Mouse (Mus musculus): Measurements from ENCODE around the gene B3galt1. TPM values are rescaled to one million over a fixed set of nuclear protein-coding genes. Genes with fewer than 3 reads are reported as not detected.

B3galt1 gene
- polyA plus RNA-seq, 1 experiment = 0.16 TPM

GRCm38 (mm10) chr2:67850725-67851124, 285.1 kb downstream of the B3galt1 start:
- no peak overlapping the region for H3K4me3 ChIP-seq (ENCODE audit: extremely low read depth, insufficient read depth, insufficient read length)
- H3K4me1 ChIP-seq (ENCODE audit: control insufficient read depth, insufficient read depth, insufficient read length) = no peaks in the 10 kb centered on the region
- TF ChIP-seq CTCF (IDR thresholded peaks at IDR 0.05; ENCODE audit: extremely low read depth, insufficient read depth, insufficient read length, insufficient replicate concordance) (no peak), POLR2A (IDR thresholded peaks at IDR 0.05; ENCODE audit: low read depth, low read length) (no peak)
- no peaks in the 10 kb centered on the region for H3K27me3 ChIP-seq (ENCODE audit: control insufficient read depth, insufficient read depth, low read length)
- no peak for DNase-seq (ENCODE audit: low read depth in 1 of 2, low spot score in 2 of 2)
- 85% methylated on average over 3 of the region's 3 CpGs for WGBS
- no peaks in the 10 kb centered on the region for H3K36me3 ChIP-seq (ENCODE audit: control insufficient read depth, insufficient read depth, low read length)
- no peak overlapping the region for H3K27ac ChIP-seq (ENCODE audit: insufficient read depth, low read length)

- TF ChIP-seq POLR2A (IDR thresholded peaks at IDR 0.05; ENCODE audit: low read depth, low read length) (no peak), CTCF (IDR thresholded peaks at IDR 0.05; ENCODE audit: extremely low read depth, insufficient read depth, insufficient read length, insufficient replicate concordance) (no peak)
- 86% methylated on average over 2 of the region's 2 CpGs for WGBS
- Histone ChIP-seq H3K27ac (ENCODE audit: insufficient read depth, low read length) (no peak overlapping the region), H3K4me1 (ENCODE audit: control insufficient read depth, insufficient read depth, insufficient read length) (no peaks in the 10 kb centered on the region), H3K36me3 (ENCODE audit: control insufficient read depth, insufficient read depth, low read length) (no peaks in the 10 kb centered on the region), H3K4me3 (ENCODE audit: extremely low read depth, insufficient read depth, insufficient read length) (no peak overlapping the region), H3K27me3 (ENCODE audit: control insufficient read depth, insufficient read depth, low read length) (no peaks in the 10 kb centered on the region)
- no peak for DNase-seq (ENCODE audit: low read depth in 1 of 2, low spot score in 2 of 2)
These were observed 292.7 kb downstream of the B3galt1 start for GRCm38 (mm10) chr2:67858340-67858739.

GRCm38 (mm10) chr2:67859004-67859403, 293.3 kb downstream of the B3galt1 start:
- no peak for TF ChIP-seq POLR2A (IDR thresholded peaks at IDR 0.05; ENCODE audit: low read depth, low read length)
- TF ChIP-seq CTCF (IDR thresholded peaks at IDR 0.05; ENCODE audit: extremely low read depth, insufficient read depth, insufficient read length, insufficient replicate concordance) = no peak
- Histone ChIP-seq H3K4me1 (ENCODE audit: control insufficient read depth, insufficient read depth, insufficient read length) (no peaks in the 10 kb centered on the region), H3K27me3 (ENCODE audit: control insufficient read depth, insufficient read depth, low read length) (no peaks in the 10 kb centered on the region), H3K4me3 (ENCODE audit: extremely low read depth, insufficient read depth, insufficient read length) (no peak overlapping the region), H3K36me3 (ENCODE audit: control insufficient read depth, insufficient read depth, low read length) (no peaks in the 10 kb centered on the region), H3K27ac (ENCODE audit: insufficient read depth, low read length) (no peak overlapping the region)
- DNase-seq (ENCODE audit: low read depth in 1 of 2, low spot score in 2 of 2) = no peak
- WGBS = 92% methylated on average over 2 of the region's 2 CpGs

GRCm38 (mm10) chr2:67873368-67873767, 307.7 kb downstream of the B3galt1 start:
- no peak overlapping the region for H3K27ac ChIP-seq (ENCODE audit: insufficient read depth, low read length)
- H3K4me3 ChIP-seq (ENCODE audit: extremely low read depth, insufficient read depth, insufficient read length) = no peak overlapping the region
- no peaks in the 10 kb centered on the region for H3K4me1 ChIP-seq (ENCODE audit: control insufficient read depth, insufficient read depth, insufficient read length)
- DNase-seq (ENCODE audit: low read depth in 1 of 2, low spot score in 2 of 2) = no peak
- TF ChIP-seq CTCF (IDR thresholded peaks at IDR 0.05; ENCODE audit: extremely low read depth, insufficient read depth, insufficient read length, insufficient replicate concordance) (no peak), POLR2A (IDR thresholded peaks at IDR 0.05; ENCODE audit: low read depth, low read length) (no peak)
- 75% methylated on average over 3 of the region's 3 CpGs for WGBS
- H3K27me3 ChIP-seq (ENCODE audit: control insufficient read depth, insufficient read depth, low read length) = no peaks in the 10 kb centered on the region
- H3K36me3 ChIP-seq (ENCODE audit: control insufficient read depth, insufficient read depth, low read length) = no peaks in the 10 kb centered on the region

GRCm38 (mm10) chr2:67879836-67880235, 314.2 kb downstream of the B3galt1 start:
- TF ChIP-seq CTCF (IDR thresholded peaks at IDR 0.05; ENCODE audit: extremely low read depth, insufficient read depth, insufficient read length, insufficient replicate concordance) = no peak
- no peak for TF ChIP-seq POLR2A (IDR thresholded peaks at IDR 0.05; ENCODE audit: low read depth, low read length)

GRCm38 (mm10) chr2:67881713-67882281, 316.1 kb downstream of the B3galt1 start:
- no peak overlapping the region for H3K27ac ChIP-seq (ENCODE audit: insufficient read depth, low read length)
- no peaks in the 10 kb centered on the region for H3K36me3 ChIP-seq (ENCODE audit: control insufficient read depth, insufficient read depth, low read length)
- whole genome bisulfite sequencing = 68% methylated on average over 1 of the region's 1 CpGs
- no peak for DNase-seq (ENCODE audit: low read depth in 1 of 2, low spot score in 2 of 2)
- no peak overlapping the region for H3K4me3 ChIP-seq (ENCODE audit: extremely low read depth, insufficient read depth, insufficient read length)
- TF ChIP-seq CTCF (IDR thresholded peaks at IDR 0.05; ENCODE audit: extremely low read depth, insufficient read depth, insufficient read length, insufficient replicate concordance) (no peak), POLR2A (IDR thresholded peaks at IDR 0.05; ENCODE audit: low read depth, low read length) (no peak)
- H3K27me3 ChIP-seq (ENCODE audit: control insufficient read depth, insufficient read depth, low read length) = no peaks in the 10 kb centered on the region
- H3K4me1 ChIP-seq (ENCODE audit: control insufficient read depth, insufficient read depth, insufficient read length) = no peaks in the 10 kb centered on the region

More at GRCm38 (mm10) chr2:67879836-67880235, 314.2 kb downstream of the B3galt1 start:
- WGBS = 92% methylated on average over 3 of the region's 3 CpGs
- Histone ChIP-seq H3K4me3 (ENCODE audit: extremely low read depth, insufficient read depth, insufficient read length) (no peak overlapping the region), H3K4me1 (ENCODE audit: control insufficient read depth, insufficient read depth, insufficient read length) (no peaks in the 10 kb centered on the region), H3K36me3 (ENCODE audit: control insufficient read depth, insufficient read depth, low read length) (no peaks in the 10 kb centered on the region), H3K27ac (ENCODE audit: insufficient read depth, low read length) (no peak overlapping the region), H3K27me3 (ENCODE audit: control insufficient read depth, insufficient read depth, low read length) (no peaks in the 10 kb centered on the region)
- no peak for DNase-seq (ENCODE audit: low read depth in 1 of 2, low spot score in 2 of 2)

GRCm38 (mm10) chr2:67897956-67898689, 332.5 kb downstream of the B3galt1 start:
- TF ChIP-seq CTCF (IDR thresholded peaks at IDR 0.05; ENCODE audit: extremely low read depth, insufficient read depth, insufficient read length, insufficient replicate concordance) = no peak
- no peak for TF ChIP-seq POLR2A (IDR thresholded peaks at IDR 0.05; ENCODE audit: low read depth, low read length)
- no peak for DNase-seq (ENCODE audit: low read depth in 1 of 2, low spot score in 2 of 2)
- WGBS = 73% methylated on average over 2 of the region's 2 CpGs
- no peaks in the 10 kb centered on the region for H3K36me3 ChIP-seq (ENCODE audit: control insufficient read depth, insufficient read depth, low read length)
- no peaks in the 10 kb centered on the region for H3K27me3 ChIP-seq (ENCODE audit: control insufficient read depth, insufficient read depth, low read length)
- H3K27ac ChIP-seq (ENCODE audit: insufficient read depth, low read length) = no peak overlapping the region
- H3K4me1 ChIP-seq (ENCODE audit: control insufficient read depth, insufficient read depth, insufficient read length) = no peaks in the 10 kb centered on the region
- no peak overlapping the region for H3K4me3 ChIP-seq (ENCODE audit: extremely low read depth, insufficient read depth, insufficient read length)

All from spleen, adult 2 months (tissue).